Mouse (Mus musculus): Measurements from ENCODE around the gene Meiob. TPM values are rescaled to one million over a fixed set of nuclear protein-coding genes. Genes with fewer than 3 reads are reported as not detected.

Gene Meiob
- 67.9 TPM for polyA plus RNA-seq (2014; fragmentation: Illumina TruSeq; extraction: RNeasy Lipid Tissue Mini Kit (QIAGEN cat#74804); ENCODE audit: low read depth, low replicate concordance)

GRCm38 (mm10) chr17:24803952-24804951, at the start of gene Meiob:
Meiob (plus strand) TSS chr17:24804289.

GRCm38 (mm10) chr17:24839842-24840241, 35.8 kb downstream of the Meiob start, which contains the start of gene Hagh:
Hagh (plus strand) TSS chr17:24840143.

GRCm38 (mm10) chr17:24850065-24850772, 46.1 kb downstream of the Meiob start, which contains the start of gene Fahd1:
Fahd1 (minus strand) TSS chr17:24850364.

GRCm38 (mm10) chr17:24865776-24866175, 61.7 kb downstream of the Meiob start, which contains the start of gene Igfals:
Igfals (plus strand) TSS chr17:24865997.

GRCm38 (mm10) chr17:24886134-24886931, 82.2 kb downstream of the Meiob start, which contains the start of the genes Nubp2 and Spsb3:
Nubp2 (minus strand) TSS chr17:24886349.
Spsb3 (plus strand) TSS chr17:24886643.

Other genes with a start within 250 kb of the Meiob start
- gene Tsc2, start 171.7 kb upstream of the Meiob start, polyA plus RNA-seq (2014; fragmentation: Illumina TruSeq; extraction: RNeasy Lipid Tissue Mini Kit (QIAGEN cat#74804); ENCODE audit: low read depth, low replicate concordance): 5.8 TPM
- gene Nthl1, start 171.6 kb upstream of the Meiob start, polyA plus RNA-seq (2014; fragmentation: Illumina TruSeq; extraction: RNeasy Lipid Tissue Mini Kit (QIAGEN cat#74804); ENCODE audit: low read depth, low replicate concordance): 0.10 TPM
- gene Slc9a3r2, start 154.0 kb upstream of the Meiob start, polyA plus RNA-seq (2014; fragmentation: Illumina TruSeq; extraction: RNeasy Lipid Tissue Mini Kit (QIAGEN cat#74804); ENCODE audit: low read depth, low replicate concordance): 0.57 TPM
- not detected for gene Npw, start 145.8 kb upstream of the Meiob start, polyA plus RNA-seq (2014; fragmentation: Illumina TruSeq; extraction: RNeasy Lipid Tissue Mini Kit (QIAGEN cat#74804); ENCODE audit: low read depth, low replicate concordance)
- 1.4 TPM for gene Zfp598, start 134.6 kb upstream of the Meiob start, polyA plus RNA-seq (2014; fragmentation: Illumina TruSeq; extraction: RNeasy Lipid Tissue Mini Kit (QIAGEN cat#74804); ENCODE audit: low read depth, low replicate concordance)
- 0.11 TPM for gene Syngr3, start 114.3 kb upstream of the Meiob start, polyA plus RNA-seq (2014; fragmentation: Illumina TruSeq; extraction: RNeasy Lipid Tissue Mini Kit (QIAGEN cat#74804); ENCODE audit: low read depth, low replicate concordance)
- gene Gfer, start 108.1 kb upstream of the Meiob start, polyA plus RNA-seq (2014; fragmentation: Illumina TruSeq; extraction: RNeasy Lipid Tissue Mini Kit (QIAGEN cat#74804); ENCODE audit: low read depth, low replicate concordance): 29.2 TPM
- gene Noxo1, start 108.1 kb upstream of the Meiob start, polyA plus RNA-seq (2014; fragmentation: Illumina TruSeq; extraction: RNeasy Lipid Tissue Mini Kit (QIAGEN cat#74804); ENCODE audit: low read depth, low replicate concordance): 12.7 TPM
- gene Tbl3, start 96.6 kb upstream of the Meiob start, polyA plus RNA-seq (2014; fragmentation: Illumina TruSeq; extraction: RNeasy Lipid Tissue Mini Kit (QIAGEN cat#74804); ENCODE audit: low read depth, low replicate concordance): 0.29 TPM
- 46.8 TPM for gene Rnf151, start 86.2 kb upstream of the Meiob start, polyA plus RNA-seq (2014; fragmentation: Illumina TruSeq; extraction: RNeasy Lipid Tissue Mini Kit (QIAGEN cat#74804); ENCODE audit: low read depth, low replicate concordance)
- 129 TPM for gene Rps2, start 86.2 kb upstream of the Meiob start, polyA plus RNA-seq (2014; fragmentation: Illumina TruSeq; extraction: RNeasy Lipid Tissue Mini Kit (QIAGEN cat#74804); ENCODE audit: low read depth, low replicate concordance)
- gene Ndufb10, start 79.8 kb upstream of the Meiob start, polyA plus RNA-seq (2014; fragmentation: Illumina TruSeq; extraction: RNeasy Lipid Tissue Mini Kit (QIAGEN cat#74804); ENCODE audit: low read depth, low replicate concordance): 69.2 TPM
- gene Rpl3l, start 76.5 kb upstream of the Meiob start, polyA plus RNA-seq (2014; fragmentation: Illumina TruSeq; extraction: RNeasy Lipid Tissue Mini Kit (QIAGEN cat#74804); ENCODE audit: low read depth, low replicate concordance): not detected
- 1.1 TPM for gene Msrb1, start 67.6 kb upstream of the Meiob start, polyA plus RNA-seq (2014; fragmentation: Illumina TruSeq; extraction: RNeasy Lipid Tissue Mini Kit (QIAGEN cat#74804); ENCODE audit: low read depth, low replicate concordance)
- gene Hs3st6, start 51.3 kb upstream of the Meiob start, polyA plus RNA-seq (2014; fragmentation: Illumina TruSeq; extraction: RNeasy Lipid Tissue Mini Kit (QIAGEN cat#74804); ENCODE audit: low read depth, low replicate concordance): not detected
- gene Hagh, start 35.9 kb downstream of the Meiob start, polyA plus RNA-seq (2014; fragmentation: Illumina TruSeq; extraction: RNeasy Lipid Tissue Mini Kit (QIAGEN cat#74804); ENCODE audit: low read depth, low replicate concordance): 93.5 TPM
- gene Fahd1, start 46.1 kb downstream of the Meiob start, polyA plus RNA-seq (2014; fragmentation: Illumina TruSeq; extraction: RNeasy Lipid Tissue Mini Kit (QIAGEN cat#74804); ENCODE audit: low read depth, low replicate concordance): 25.4 TPM
- not detected for gene Igfals, start 61.7 kb downstream of the Meiob start, polyA plus RNA-seq (2014; fragmentation: Illumina TruSeq; extraction: RNeasy Lipid Tissue Mini Kit (QIAGEN cat#74804); ENCODE audit: low read depth, low replicate concordance)
- 19.6 TPM for gene Nubp2, start 82.1 kb downstream of the Meiob start, polyA plus RNA-seq (2014; fragmentation: Illumina TruSeq; extraction: RNeasy Lipid Tissue Mini Kit (QIAGEN cat#74804); ENCODE audit: low read depth, low replicate concordance)
- gene Spsb3, start 82.4 kb downstream of the Meiob start, polyA plus RNA-seq (2014; fragmentation: Illumina TruSeq; extraction: RNeasy Lipid Tissue Mini Kit (QIAGEN cat#74804); ENCODE audit: low read depth, low replicate concordance): 1.6 TPM
- 1.9 TPM for gene Eme2, start 90.8 kb downstream of the Meiob start, polyA plus RNA-seq (2014; fragmentation: Illumina TruSeq; extraction: RNeasy Lipid Tissue Mini Kit (QIAGEN cat#74804); ENCODE audit: low read depth, low replicate concordance)
- gene Mrps34, start 90.8 kb downstream of the Meiob start, polyA plus RNA-seq (2014; fragmentation: Illumina TruSeq; extraction: RNeasy Lipid Tissue Mini Kit (QIAGEN cat#74804); ENCODE audit: low read depth, low replicate concordance): 0.64 TPM
- 0.69 TPM for gene Nme3, start 92.2 kb downstream of the Meiob start, polyA plus RNA-seq (2014; fragmentation: Illumina TruSeq; extraction: RNeasy Lipid Tissue Mini Kit (QIAGEN cat#74804); ENCODE audit: low read depth, low replicate concordance)
- 4.3 TPM for gene Mapk8ip3, start 132.7 kb downstream of the Meiob start, polyA plus RNA-seq (2014; fragmentation: Illumina TruSeq; extraction: RNeasy Lipid Tissue Mini Kit (QIAGEN cat#74804); ENCODE audit: low read depth, low replicate concordance)
- 13.2 TPM for gene Jpt2, start 156.4 kb downstream of the Meiob start, polyA plus RNA-seq (2014; fragmentation: Illumina TruSeq; extraction: RNeasy Lipid Tissue Mini Kit (QIAGEN cat#74804); ENCODE audit: low read depth, low replicate concordance)
- gene Cramp1l, start 211.5 kb downstream of the Meiob start, polyA plus RNA-seq (2014; fragmentation: Illumina TruSeq; extraction: RNeasy Lipid Tissue Mini Kit (QIAGEN cat#74804); ENCODE audit: low read depth, low replicate concordance): 13.1 TPM
- gene Ift140, start 211.8 kb downstream of the Meiob start, polyA plus RNA-seq (2014; fragmentation: Illumina TruSeq; extraction: RNeasy Lipid Tissue Mini Kit (QIAGEN cat#74804); ENCODE audit: low read depth, low replicate concordance): 141 TPM

Data from testis, adult 10 weeks (tissue).